Mouse (Mus musculus) thymus, postnatal 25 days (tissue): Measurements from ENCODE around the gene Tspan31.
"Not testable (repeated sequence)": the region's sequence is repeated elsewhere in the genome, so short reads cannot be mapped to it uniquely, and the experiment has no call there.

Source experiments
- DNase-seq: peaks from one replicate; pipeline ENCODE4 v3.0.0; 2022

Gene Tspan31

DNA sequence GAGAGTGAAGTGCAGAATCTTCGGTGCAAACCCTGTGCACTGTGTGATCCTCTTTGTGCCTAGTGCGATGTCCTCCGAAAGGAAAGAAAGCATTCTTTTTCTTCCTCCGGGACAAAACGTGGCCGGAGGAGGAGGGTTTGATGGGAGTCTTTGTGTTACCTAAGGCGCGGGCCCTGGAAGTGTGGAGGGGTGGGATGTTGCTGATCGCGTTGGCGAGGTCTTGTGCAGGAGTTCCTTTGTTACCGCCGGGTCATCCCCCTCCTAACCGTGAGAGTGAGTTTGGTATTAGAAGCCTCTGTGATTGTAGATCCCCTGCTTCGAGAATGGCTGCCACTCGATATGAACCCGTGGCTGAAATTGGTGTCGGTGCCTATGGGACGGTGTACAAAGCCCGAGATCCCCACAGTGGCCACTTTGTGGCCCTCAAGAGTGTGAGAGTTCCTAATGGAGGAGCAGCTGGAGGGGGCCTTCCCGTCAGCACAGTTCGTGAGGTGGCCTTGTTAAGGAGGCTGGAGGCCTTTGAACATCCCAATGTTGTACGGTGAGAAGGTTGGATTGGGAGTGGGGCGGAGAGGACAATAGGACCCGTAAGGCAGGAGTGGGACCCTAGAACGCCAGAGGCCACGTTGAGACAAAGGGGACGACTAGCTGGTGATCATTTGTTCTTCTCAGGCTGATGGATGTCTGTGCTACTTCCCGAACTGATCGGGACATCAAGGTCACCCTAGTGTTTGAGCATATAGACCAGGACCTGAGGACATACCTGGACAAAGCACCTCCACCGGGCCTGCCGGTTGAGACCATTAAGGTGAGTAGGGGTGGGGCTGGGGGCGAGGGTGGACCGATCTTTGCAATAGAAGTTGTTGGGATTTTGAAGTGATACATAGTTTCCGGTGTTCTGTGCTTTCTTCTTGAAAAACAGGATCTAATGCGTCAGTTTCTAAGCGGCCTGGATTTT, 5.9 kb downstream of the Tspan31 start:
- DNase-seq = peak; percentile 33

DNA sequence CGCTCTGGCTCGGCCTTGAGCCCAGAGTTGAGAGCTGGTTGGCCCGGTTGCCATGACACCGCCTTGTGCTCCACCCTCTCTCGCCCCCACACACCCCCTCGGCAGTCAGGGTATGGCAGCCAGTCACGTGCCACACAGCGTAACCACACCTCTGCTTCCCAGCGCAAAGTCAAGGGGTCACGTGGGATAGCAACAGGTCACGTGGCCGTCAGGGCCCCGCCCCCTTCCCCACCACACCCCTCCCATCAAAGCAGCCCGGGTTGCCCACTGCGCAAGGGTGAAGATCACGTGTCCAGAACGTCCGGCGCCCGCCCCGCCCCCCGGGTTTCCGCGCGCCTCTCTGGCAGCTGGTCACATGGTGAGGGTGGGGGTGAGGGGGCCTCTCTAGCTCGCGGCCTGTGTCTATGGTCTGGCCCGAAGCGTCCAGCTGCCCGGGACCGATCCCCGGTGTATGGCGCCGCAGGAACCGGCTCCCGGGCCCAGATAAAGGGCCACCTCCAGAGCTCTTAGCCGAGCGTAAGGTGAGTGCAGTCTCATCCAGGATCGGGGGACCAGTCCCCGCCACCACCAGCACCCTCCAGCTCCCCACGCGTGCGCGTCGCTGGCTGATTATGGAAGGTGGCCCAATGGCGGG, 6.7 kb downstream of the Tspan31 start, which contains the start of gene Cdk4:
Gene Cdk4 (plus strand): TSS at position 296 of the 634 bp plus-strand sequence.
- DNase-seq = peak; percentile 97

DNA sequence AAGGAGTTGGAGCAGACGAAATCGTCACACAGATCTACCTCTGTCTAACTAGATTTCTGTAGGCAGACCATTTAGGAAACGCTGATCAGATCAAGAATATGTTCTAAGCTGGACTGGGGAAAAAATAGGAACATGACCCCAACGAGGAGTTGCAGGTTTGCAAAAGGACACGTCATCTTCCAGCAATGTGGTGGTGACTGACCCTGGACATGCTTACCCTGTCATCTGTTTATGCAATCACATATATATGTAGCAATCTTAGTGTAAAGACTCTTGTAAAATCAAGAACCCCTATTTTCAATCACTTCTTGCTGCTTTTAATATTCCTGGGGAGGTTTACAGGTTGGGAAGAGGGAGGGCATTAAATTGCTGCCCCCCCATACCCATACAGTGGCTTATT, 7.6 kb downstream of the Tspan31 start:
- DNase-seq = no peak

DNA sequence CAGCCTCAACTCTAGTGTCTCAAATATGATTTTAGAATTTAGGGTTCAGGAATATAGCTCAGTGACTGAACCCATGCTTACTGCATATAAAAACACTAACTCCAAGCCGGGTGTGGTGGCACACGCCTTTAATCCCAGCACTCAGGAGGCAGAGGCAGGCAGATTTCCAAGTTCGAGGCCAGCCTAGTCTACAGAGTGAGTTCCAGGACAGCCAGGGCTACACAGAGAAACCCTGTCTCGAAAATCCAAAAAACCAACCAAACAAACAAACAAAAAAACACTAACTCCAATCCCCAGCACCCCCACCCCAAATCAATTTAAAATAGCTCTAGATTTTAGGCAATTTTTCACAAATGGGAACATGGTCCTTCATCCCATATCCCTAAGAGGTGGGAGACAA, 8.0 kb downstream of the Tspan31 start:
- DNase-seq = not testable (repeated sequence)

DNA sequence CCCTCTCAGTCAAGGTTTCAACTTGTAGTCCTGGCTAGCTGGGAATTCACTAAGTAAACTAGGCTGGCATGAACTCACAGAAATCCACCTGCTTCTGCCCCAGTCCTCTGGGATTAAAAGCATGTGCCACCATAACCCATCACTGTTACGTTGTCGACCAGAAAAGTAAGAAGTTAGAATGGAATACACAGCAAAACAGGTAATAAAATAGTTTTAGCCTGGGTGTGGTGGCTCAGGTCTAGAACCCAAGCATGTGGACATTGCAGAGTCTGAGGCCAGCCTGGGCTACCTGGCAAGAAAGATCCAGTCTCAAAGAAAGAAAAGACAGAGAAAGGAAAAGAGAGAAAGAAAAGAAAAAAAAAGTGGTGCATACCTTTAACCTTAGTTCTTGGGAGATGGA, 8.6 kb downstream of the Tspan31 start:
- DNase-seq = no peak

DNA sequence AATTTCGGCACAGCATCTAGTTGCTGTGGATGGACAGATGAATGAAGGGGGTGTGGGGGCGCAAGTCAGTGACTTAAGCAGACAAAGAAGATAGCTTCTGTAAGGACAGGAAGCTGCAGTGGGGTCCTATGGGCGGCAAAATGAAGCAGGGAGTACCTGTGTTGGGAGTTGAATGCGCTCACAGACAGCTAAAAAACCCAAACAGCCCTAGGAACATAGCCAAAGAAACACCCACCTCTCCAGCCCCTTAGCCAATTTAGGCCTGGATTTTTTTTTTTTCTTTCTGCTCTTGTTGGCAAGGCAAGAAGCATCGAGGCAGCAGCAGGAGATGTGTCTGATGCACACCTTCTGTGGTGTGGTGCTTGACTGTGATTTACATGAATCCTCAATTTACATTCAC, 9.0 kb downstream of the Tspan31 start:
- no peak for DNase-seq

DNA sequence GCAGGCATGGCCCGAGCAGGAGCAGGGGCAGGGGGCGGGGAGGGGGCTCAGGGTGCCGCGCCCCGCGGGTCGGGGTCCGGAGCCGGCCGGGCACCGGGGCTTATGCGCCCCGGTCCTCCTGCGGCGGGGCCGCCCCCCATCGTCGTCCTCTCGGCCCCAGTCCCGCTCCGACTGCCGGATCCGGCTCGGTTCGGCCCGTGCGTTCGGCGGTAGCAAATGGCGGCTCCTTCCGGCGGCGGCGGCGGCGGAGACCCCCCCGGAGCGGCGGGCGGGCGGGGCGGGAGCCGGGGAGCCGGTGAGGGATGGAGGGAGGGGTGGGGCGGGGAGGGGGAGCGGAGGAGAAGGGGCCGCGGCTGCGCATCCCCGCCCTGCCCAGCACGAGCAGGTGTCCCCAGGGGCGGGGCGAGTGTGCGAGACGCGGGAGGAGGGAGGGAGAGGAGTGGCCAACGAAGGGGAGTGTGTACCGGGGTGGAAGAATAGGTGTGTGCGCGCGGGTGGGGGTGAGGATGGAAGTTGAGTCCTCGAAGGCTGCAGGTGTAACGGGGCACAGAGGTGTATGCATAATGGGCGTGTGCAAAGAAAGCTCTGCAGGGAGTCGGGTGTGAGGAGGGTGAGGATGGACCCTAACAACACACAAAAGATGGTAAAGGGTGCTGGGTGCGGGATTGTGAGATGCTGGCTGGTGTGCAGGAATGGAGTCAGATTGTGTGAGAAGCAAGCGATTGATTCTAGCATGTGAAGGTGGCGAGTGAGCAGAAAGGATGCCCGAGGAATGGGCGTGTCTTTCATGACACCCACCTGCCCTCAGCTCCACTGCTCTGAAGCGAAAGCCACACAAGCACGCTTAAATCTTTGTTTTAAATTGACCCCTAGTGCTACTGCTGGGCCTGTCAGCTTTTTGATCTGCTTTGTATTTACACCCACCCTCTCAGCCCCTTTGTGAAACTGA, 9.8 kb downstream of the Tspan31 start, which contains the start of gene March9:
Gene March9 (minus strand): TSS at position 217 of the 949 bp plus-strand sequence.
- peak; percentile 85 for DNase-seq

DNA sequence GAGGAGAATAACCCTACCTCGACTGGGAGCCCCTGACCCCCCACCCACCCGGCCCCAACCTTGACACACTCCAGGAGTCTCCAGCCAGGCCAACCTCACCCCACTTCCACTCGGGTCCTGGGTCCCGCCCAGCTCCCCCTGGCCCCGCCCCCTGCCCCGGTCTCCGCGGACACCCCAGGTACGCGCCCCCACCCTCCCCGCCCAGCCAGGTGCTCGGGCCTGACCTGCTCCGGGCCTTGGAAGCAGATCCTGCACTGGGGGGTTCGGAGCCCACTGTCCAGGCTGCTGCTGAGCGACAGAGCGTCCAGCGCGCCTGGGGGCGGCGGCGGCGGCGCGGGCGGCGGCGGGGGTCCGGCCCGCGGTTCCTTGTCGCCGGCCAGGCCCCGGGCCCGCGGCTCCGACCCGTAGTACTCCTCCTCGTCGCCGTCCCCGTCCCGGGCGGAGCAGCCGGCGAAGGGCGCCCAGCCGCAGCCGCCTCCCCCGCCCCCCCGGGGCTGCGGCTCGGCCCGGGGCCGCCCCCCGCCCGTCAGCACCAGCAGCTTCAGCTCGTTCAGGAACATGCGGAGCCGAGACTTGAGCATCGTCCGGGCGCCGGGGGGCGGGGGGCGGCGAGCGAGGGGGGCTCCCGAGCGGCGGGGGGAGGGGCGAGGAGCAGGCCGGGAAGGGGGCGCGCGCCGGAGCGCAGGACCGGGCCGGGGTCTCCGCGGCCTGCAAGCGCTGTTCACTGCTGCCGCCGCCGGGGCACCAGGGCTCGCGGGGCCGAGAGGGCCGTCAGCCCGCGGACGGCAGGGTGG, 10.7 kb downstream of the Tspan31 start:
- peak; percentile 28 for DNase-seq

DNA sequence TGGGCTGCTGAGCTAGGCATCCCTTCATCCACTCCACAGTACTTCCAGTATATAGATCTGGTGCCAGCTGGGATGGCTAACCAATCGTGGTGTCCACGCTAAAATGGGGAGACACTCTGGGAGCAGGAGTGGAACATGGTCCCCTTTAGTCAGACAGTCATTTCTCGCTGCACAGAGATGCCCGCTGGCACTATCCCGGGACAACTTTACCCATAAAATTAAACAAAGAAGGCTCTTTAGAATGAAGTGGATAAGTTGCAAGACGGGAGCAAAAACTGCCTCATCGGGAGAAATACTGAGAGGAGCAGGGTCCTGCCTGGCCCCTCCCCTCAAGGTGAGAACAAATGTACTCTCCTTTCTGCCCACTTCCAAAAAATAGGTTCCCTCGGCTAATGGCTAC, 11.4 kb downstream of the Tspan31 start:
- DNase-seq = no peak

DNA sequence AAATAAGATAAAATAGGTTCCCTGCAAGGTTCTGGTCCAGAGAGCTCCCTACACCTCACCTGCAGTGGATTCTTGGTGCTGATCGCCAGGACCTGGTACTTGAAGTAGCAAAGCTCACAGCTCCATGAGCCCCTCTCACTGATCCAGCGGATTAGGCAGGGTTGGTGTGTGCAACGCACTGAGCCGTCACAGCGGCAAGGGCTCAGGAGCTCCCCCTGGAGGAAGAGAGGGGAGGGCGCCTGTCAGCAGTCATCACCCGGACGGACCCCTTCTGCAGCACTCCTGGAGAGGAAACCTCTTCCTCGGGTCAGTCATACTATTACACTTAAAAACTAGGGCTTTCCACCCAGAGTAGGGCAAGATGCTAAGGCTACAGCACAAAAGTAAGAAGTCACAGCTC, 11.9 kb downstream of the Tspan31 start:
- DNase-seq = peak; percentile 86

DNA sequence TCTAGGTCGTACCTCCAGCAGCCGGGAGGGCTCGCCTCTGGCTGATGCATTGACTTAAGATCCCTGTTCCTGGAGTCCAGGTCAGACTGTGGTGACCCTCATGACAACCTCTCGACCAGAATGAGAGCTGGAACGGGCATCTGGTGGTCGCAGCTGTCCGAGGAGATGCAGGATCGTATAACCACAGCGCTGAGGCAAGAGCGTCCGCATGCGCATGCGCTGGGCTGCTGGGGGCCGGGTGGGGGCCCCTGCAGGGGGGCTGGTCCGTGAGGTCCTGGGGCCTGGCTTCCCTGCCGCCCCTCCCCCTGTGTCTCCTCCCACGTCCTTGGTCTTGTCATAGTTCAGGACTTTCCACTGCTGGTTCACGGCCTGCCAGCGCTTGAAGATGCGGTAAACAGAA, 13.6 kb downstream of the Tspan31 start:
- no peak for DNase-seq

DNA sequence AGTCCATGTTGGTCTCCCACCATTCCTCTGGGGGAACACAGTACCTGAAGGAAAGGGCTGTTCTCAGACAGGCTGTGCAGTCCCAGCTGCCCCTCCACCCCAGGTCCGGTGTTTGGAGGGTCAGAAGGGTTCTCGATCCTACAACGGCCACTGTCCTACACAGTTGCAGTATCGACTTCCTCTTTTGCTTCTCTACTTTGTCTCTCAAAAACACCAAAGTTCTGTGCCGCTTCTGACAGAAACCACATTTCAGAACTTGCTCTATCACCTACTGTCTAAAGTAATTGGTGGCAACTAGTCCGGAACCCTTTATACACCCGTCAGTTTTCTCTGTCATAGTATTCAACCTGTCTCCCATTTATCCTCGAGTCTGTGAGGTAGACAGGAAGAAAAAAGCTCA, 14.7 kb downstream of the Tspan31 start:
- no peak for DNase-seq

DNA sequence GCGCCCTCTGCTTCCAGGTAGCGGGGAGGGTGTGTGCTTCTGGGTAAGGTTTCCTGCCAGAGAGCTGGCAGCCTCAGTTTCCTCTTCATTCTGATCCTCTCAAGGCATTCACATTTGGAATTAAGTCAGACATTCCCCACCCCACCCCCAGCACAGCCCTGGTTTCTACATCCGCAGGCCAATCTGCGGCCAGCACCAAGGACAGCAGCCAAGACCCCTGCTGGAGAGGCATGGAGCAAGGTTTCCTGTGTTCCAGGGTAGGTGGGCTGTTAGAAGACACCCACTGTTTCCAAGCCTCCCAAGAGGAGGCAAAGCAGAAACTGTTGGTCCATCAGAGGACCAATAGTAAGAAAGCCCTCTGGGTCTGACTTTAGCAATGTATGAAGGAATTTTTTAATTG, 15.4 kb downstream of the Tspan31 start:
- no peak for DNase-seq

DNA sequence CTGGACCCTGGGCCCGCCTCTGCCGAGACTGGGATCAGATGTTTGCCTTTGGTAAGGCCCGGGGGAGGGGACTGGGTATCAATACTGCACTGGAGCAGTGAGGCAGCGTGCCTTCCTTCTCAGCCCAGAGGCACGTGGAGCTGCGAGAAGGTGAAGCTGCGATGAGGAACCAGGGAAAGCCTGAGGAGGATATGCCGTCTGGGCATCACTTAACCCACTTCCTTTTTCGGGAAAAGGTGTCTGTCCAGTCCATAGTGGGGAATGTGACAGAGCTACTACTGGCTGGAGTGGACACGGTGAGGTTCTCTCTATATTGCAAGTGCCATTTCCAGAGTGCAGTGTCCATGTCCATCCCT, 20.0 kb downstream of the Tspan31 start:
- DNase-seq = no peak

DNA sequence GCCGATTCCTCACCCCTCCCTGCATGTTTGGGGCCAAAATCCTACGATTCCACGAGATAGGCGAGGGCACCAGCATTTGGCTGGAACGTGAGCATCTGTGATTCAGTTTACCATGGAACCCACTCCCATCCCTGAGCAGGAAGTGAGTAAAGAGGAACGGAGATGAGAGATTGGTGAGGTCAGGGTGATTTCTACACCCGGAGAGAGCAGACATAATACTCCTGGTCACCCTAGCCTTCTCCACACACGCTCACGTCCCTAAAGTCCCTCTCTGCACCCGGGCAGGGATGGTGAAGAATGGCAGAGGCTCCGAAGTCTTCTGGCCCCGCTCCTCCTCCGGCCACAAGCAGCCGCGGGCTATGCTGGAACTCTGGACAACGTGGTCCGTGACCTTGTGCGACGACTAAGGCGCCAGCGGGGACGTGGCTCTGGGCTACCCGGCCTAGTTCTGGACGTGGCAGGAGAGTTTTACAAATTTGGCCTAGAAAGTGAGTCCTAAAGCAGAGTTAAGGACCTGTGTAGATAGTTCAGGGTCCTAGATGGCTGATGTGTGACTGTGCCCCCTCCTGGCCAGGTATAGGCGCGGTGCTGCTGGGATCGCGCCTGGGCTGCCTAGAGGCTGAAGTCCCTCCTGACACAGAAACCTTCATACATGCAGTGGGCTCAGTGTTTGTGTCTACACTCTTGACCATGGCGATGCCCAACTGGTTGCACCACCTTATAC, 20.5 kb downstream of the Tspan31 start:
- no peak for DNase-seq

DNA sequence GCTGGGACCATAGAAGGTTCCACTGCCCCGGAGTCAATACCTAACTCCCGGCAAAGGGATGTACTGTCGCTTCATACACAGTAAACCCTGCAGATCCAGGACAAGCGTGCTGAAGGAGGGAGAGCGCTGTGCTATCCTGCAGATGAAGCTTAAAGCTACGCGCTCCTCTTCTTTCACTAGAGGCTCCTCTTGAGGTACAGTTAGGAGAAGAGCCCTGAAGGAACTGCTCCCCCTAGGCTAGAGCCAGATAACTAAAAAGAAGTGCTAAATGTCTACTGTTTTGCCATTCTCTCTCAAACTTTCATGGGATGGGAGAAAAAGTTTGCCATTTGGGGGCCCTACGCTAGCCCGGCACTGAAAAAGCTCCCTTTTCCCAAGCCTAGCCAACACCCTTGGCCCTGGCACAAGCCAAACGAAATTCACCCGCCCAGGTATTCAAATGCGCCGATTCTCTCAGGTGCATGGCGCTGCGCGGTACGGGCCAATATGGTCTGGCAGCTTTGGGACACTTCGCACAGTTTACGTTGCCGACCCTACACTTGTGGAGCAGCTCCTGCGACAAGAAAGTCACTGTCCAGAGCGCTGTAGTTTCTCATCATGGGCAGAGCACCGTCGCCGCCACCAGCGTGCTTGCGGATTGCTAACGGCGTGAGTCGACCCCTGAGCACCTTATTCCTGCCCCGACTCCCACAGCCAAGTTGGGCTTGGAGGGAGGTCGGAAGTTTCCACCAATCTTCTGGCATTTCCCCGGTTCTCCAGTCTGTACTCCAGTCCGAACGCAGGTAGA, 21.3 kb downstream of the Tspan31 start:
- DNase-seq = no peak

DNA sequence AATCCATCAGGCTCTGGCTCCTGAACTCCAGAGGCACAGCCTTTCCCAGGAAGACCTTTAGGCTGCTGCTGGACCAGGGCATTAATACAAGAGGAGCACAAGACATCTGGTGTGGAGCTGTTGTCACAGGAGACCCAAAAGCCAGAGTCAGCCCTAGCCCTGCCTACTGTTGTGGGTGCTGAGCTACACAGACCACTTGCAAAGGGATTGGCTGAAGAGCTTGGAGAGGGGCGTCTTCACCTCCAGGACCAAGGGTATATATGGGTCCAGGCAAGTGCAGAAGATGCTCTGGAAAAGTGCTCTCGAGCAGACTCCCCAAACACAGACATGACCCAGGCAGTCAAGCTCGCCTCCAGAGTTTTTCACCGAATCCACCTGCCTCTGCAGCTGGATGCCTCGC, 22.1 kb downstream of the Tspan31 start, which contains the start of gene Cyp27b1:
Gene Cyp27b1 (plus strand): TSS at position 297 of the 400 bp plus-strand sequence.
- no peak for DNase-seq

DNA sequence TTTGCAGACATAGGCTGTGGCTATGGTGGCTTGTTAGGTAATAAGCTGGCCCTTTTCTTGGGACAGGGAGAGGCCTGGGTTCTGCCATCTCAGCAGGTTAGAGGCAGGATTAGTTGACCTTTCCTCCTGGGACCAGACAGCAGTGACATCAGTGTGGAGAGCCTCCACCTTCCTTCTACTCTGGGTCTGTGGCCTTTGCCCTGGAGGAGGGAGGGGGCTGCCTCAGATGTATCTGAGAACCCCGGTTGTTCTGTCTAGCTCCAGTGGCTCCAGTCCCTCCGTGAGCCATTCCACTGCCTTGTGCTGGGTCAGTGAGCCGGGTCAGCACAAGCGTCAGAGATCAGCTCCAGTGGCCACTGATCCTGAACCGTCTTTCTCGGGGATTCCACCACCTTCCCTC, 26.9 kb downstream of the Tspan31 start:
- no peak for DNase-seq

DNA sequence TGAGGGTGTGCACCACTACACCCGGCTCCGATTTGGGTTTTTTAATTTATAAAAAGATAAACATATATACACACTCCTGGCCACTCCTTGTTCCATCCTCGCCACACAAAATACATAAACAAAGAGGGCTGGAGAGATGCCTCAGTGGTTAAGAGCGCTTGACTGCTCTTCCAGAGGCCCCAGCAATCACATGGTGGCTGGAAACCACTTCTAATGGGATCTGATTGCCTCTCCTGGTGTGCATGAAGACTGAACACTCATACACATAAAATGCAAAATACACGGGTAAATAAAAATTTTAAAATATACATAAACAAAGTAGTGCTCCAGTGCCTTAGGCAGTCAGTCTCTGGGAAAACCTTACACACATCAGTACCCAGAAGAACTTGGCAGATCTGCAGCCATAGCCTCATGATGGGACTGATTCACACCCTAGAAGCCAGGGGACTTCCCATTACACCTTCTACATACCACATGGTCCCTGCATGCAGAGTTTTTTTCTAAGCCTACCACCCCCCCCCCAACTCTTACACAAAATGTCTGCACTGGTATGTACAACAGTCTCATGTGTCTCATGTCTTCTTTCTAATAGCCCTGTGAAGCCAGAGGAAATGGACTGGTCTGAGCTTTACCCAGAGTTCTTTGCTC, 27.5 kb downstream of the Tspan31 start:
- DNase-seq = no peak

DNA sequence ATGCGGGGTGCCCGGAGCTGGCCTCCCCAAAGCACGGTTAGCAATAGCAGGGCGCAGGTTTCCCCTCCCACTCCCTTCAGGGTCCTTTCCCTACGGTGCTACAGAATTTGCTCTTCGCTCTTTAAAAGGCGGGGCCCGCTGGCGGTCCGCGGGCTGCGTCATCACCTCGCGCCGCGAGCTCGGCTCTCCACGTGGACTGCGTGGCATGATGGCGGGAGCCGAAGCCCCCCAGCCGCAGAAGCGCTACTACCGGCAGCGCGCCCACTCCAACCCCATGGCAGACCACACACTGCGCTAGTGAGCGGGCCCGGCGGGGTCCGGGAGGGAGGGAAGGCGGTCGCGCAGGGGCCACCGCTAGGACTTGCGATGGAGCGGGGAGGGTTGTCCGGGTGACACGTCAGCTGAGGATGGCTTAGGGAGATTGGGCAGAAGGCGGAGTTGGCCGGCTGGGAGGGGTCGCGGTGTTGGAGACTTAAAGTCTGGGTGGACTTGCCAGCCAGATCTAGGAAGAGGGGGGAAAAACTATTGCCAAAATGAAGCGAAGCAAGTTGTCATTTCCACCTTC, 28.2 kb downstream of the Tspan31 start:
- peak; percentile 81 for DNase-seq
